Mouse (Mus musculus) lung, postnatal 0 days (tissue): Measurements from ENCODE around the gene Agfg1.

ENCODE experiments used
- CTCF ChIP-seq: IDR thresholded peaks from 2 replicates; pipeline ENCODE4 v1.5.1; 2016; ENCODE audit warnings: antibody characterized with exemption, mild to moderate bottlenecking
- EP300 ChIP-seq: IDR thresholded peaks from 2 replicates; pipeline ENCODE4 v1.6.1; 2016; ENCODE audit warnings: antibody characterized with exemption, mild to moderate bottlenecking, control low read depth

GRCm38 (mm10) chr1:82820179-82820578 is 19.1 kb upstream of the Agfg1 start:
- TF ChIP-seq CTCF (no peak), EP300 (no peak)
